Mouse (Mus musculus) C2C12 (cell line): ENCODE measurements around the gene Stard7.

Experiments
- CTCF ChIP-seq: IDR thresholded peaks from one replicate; pipeline ENCODE4 v1.5.1; 2011; ENCODE audit not compliant: control insufficient read depth, insufficient read depth, insufficient read length
- MYOG ChIP-seq: IDR thresholded peaks from one replicate; pipeline ENCODE4 v1.6.1; 2011; ENCODE audit not compliant: control insufficient read depth, insufficient read length; ENCODE audit errors: extremely low read depth

GRCm38 (mm10) chr2:127314467-127315154 lies 44.6 kb downstream of the Stard7 start:
- TF ChIP-seq CTCF = no peak
- no peak for TF ChIP-seq MYOG
